Mouse (Mus musculus) ES-E14 (cell line): Measurements from ENCODE around the gene Dmac1. TPM values are rescaled to one million over a fixed set of nuclear protein-coding genes. Genes with fewer than 3 reads are reported as not detected.

ENCODE experiments used
- DNase-seq: peaks from one replicate; pipeline ENCODE4 v3.0.0-alpha.2; 2013; ENCODE audit warnings: low read depth, low spot score
- H3K27ac ChIP-seq: 2 replicates; pipeline ENCODE4 v1.5.1; 2012; ENCODE audit warnings: low read depth, mild to moderate bottlenecking, low read length, moderate library complexity, mixed read lengths; ENCODE audit not compliant: poor library complexity, insufficient read depth, severe bottlenecking
- H3K36me3 ChIP-seq: 2 replicates; pipeline ENCODE4 v1.6.1; 2012; ENCODE audit warnings: mild to moderate bottlenecking, low read length, moderate library complexity, mixed read lengths; ENCODE audit not compliant: control insufficient read depth, poor library complexity, insufficient read depth, severe bottlenecking
- H3K4me1 ChIP-seq, 2 experiments: fragments of 150-350 bp in 1 of 2; sonication (generic) in 1 of 2; 2 replicates each; pipeline ENCODE4 v1.6.1; 2012; ENCODE audit warnings: low read length in 2 of 2, mild to moderate bottlenecking in 1 of 2, mixed read lengths in 1 of 2; ENCODE audit not compliant: control insufficient read depth in 2 of 2, insufficient read depth in 2 of 2, poor library complexity in 1 of 2
- H3K4me3 ChIP-seq, 2 experiments: fragments of 150-350 bp in 1 of 2; sonication (generic) in 1 of 2; 2 replicates each; pipeline ENCODE4 v1.5.1; 2012; ENCODE audit warnings: low read length in 2 of 2, low read depth in 1 of 2, mild to moderate bottlenecking in 1 of 2, mixed read lengths in 1 of 2; ENCODE audit not compliant: insufficient read depth in 1 of 2, poor library complexity in 1 of 2, severe bottlenecking in 1 of 2
- H3K9ac ChIP-seq: 2 replicates; pipeline ENCODE4 v1.6.1; 2012; ENCODE audit warnings: low read depth, mild to moderate bottlenecking, low read length, mixed read lengths; ENCODE audit not compliant: poor library complexity, insufficient read depth, severe bottlenecking
- H3K9me3 ChIP-seq: fragments of 150-350 bp; sonication (generic); 2 replicates; pipeline ENCODE4 v1.6.1; 2012; ENCODE audit warnings: low read depth, mild to moderate bottlenecking, low read length; ENCODE audit not compliant: control insufficient read depth, insufficient read depth
- CHD2 ChIP-seq: IDR thresholded peaks from 2 replicates; pipeline ENCODE4 v1.6.1; 2014; ENCODE audit warnings: mild to moderate bottlenecking, low read depth, low read length, inconsistent platforms
- HCFC1 ChIP-seq: IDR thresholded peaks from 2 replicates; pipeline ENCODE4 v1.6.1; 2012; ENCODE audit warnings: low read length, inconsistent platforms, borderline replicate concordance; ENCODE audit not compliant: insufficient read depth
- MAFK ChIP-seq: IDR thresholded peaks from 2 replicates; pipeline ENCODE4 v1.6.1; 2014; ENCODE audit warnings: mild to moderate bottlenecking, low read depth, low read length, inconsistent platforms; ENCODE audit not compliant: insufficient read depth
- ZC3H11A ChIP-seq: IDR thresholded peaks from 2 replicates; pipeline ENCODE4 v1.6.1; 2012; ENCODE audit warnings: low read depth, mild to moderate bottlenecking, inconsistent platforms, low read length, borderline replicate concordance
- ZNF384 ChIP-seq: IDR thresholded peaks from 2 replicates; pipeline ENCODE4 v1.6.1; 2012; ENCODE audit warnings: low read depth, low read length, inconsistent platforms
- in situ Hi-C, 2 experiments: fragments of 600-800 bp; cut with MboI; formaldehyde crosslinking; loops; one replicate each; pipeline ENCODE4 v1.15.1; 2025; ENCODE audit warnings: low sequenced_read_pairs in 2 of 2, inconsistent platforms in 1 of 2; ENCODE audit not compliant: unreplicated experiment in 2 of 2
- total RNA-seq: library from RNA; depleted of rRNA; stranded (reverse); fragments of 300-350 nt; gene quantifications from 2 replicates; pipeline ENCODE4 v1.2.3, GENCODE M21; 2012

Gene Dmac1
- total RNA-seq, 1 experiment = 66.7 TPM

GRCm38 (mm10) chr4:75277467-75278196, 473 bp downstream of the Dmac1 start:
- in situ Hi-C loops = no loop called here
- peaks cover 2% of the 10 kb centered on the region; the same call in 1 of the 2 replicates for H3K36me3 ChIP-seq
- no peaks in the 10 kb centered on the region for H3K9me3 ChIP-seq
- no peaks in the 10 kb centered on the region; a peak in 1 of 4 replicates for H3K4me1 ChIP-seq
- 0 out of 2 replicates have a peak overlapping the region, but pooled peaks have one; percentile 40 for H3K27ac ChIP-seq
- no peak for DNase-seq
- TF ChIP-seq ZNF384 (no peak), MAFK (no peak), CHD2 (no peak), ZC3H11A (no peak), HCFC1 (no peak)
- H3K9ac ChIP-seq = peak overlapping the region; percentile 98
- H3K4me3 ChIP-seq = peak overlapping the region; percentile 98 to 100

GRCm38 (mm10) chr4:75275737-75276136, 2.4 kb downstream of the Dmac1 start:
- no peak overlapping the region for H3K9ac ChIP-seq
- in situ Hi-C loops = no loop called here
- H3K4me3 ChIP-seq = no peak overlapping the region
- H3K36me3 ChIP-seq = peaks cover 2% of the 10 kb centered on the region; the same call in 1 of the 2 replicates
- H3K4me1 ChIP-seq = no peaks in the 10 kb centered on the region; a peak in 1 of 4 replicates
- no peaks in the 10 kb centered on the region for H3K9me3 ChIP-seq
- no peak for DNase-seq
- no peak overlapping the region for H3K27ac ChIP-seq
- no peak for TF ChIP-seq HCFC1
- no peak for TF ChIP-seq ZC3H11A
- no peak for TF ChIP-seq MAFK
- no peak for TF ChIP-seq CHD2
- TF ChIP-seq ZNF384 = no peak

- H3K9me3 ChIP-seq = no peaks in the 10 kb centered on the region
- no peak overlapping the region; the same call in 1 of the 2 replicates for H3K27ac ChIP-seq
- no peak overlapping the region for H3K4me3 ChIP-seq
- H3K4me1 ChIP-seq = peaks cover 2 to 6% of the 10 kb centered on the region in 2 experiments; a peak in 2 of 4 replicates
- in situ Hi-C loops = no loop called here
- no peak for TF ChIP-seq ZNF384
- no peak for TF ChIP-seq ZC3H11A
- TF ChIP-seq MAFK = no peak
- TF ChIP-seq CHD2 = no peak
- TF ChIP-seq HCFC1 = no peak
- H3K9ac ChIP-seq = no peak overlapping the region
- DNase-seq = no peak
- no peaks in the 10 kb centered on the region for H3K36me3 ChIP-seq
Measured at GRCm38 (mm10) chr4:75267866-75268265, 10.2 kb downstream of the Dmac1 start.

GRCm38 (mm10) chr4:75266773-75267550, 11.1 kb downstream of the Dmac1 start:
- peaks cover 2 to 6% of the 10 kb centered on the region in 2 experiments; a peak in 2 of 4 replicates for H3K4me1 ChIP-seq
- TF ChIP-seq ZC3H11A = no peak
- peak; percentile 50 for TF ChIP-seq ZNF384
- peak; percentile 43; the same call in 1 of the 2 replicates for TF ChIP-seq CHD2
- TF ChIP-seq HCFC1 = no peak
- TF ChIP-seq MAFK = no peak
- in situ Hi-C loops = no loop called here
- H3K27ac ChIP-seq = peak overlapping the region; percentile 47; the same call in 1 of the 2 replicates
- no peaks in the 10 kb centered on the region for H3K36me3 ChIP-seq
- no peak overlapping the region for H3K4me3 ChIP-seq
- DNase-seq = no peak
- no peaks in the 10 kb centered on the region for H3K9me3 ChIP-seq
- H3K9ac ChIP-seq = no peak overlapping the region
